Mouse (Mus musculus): ENCODE measurements around the gene Frs3.

Frs3 gene

GRCm38 (mm10) chr17:47691650-47692049, 2.8 kb downstream of the Frs3 start:
- no peak for DNase-seq (ENCODE audit: low read depth, low spot score)

GRCm38 (mm10) chr17:47693671-47694441, 5.0 kb downstream of the Frs3 start:
- no peak for DNase-seq (ENCODE audit: low read depth, low spot score)

- DNase-seq (ENCODE audit: low read depth, low spot score): no peak
Measured at GRCm38 (mm10) chr17:47694442-47694502, 5.4 kb downstream of the Frs3 start, which contains the start of gene Gm21981. TSS of gene Gm21981 (minus strand) at chr17:47694455.

- DNase-seq (ENCODE audit: low read depth, low spot score): peak; percentile 93
Measured at GRCm38 (mm10) chr17:47694503-47695336, 5.9 kb downstream of the Frs3 start, which contains the start of gene Prickle4. TSS of gene Prickle4 (minus strand) at chr17:47694736.

- DNase-seq (ENCODE audit: low read depth, low spot score): no peak
Measured at GRCm38 (mm10) chr17:47695337-47695710, 6.5 kb downstream of the Frs3 start.

GRCm38 (mm10) chr17:47698156-47698555, 9.3 kb downstream of the Frs3 start:
- DNase-seq (ENCODE audit: low read depth, low spot score): no peak

- no peak for DNase-seq (ENCODE audit: low read depth, low spot score)
Measured at GRCm38 (mm10) chr17:47699055-47699454, 10.2 kb downstream of the Frs3 start.

GRCm38 (mm10) chr17:47701793-47702192, 13.0 kb downstream of the Frs3 start:
- DNase-seq (ENCODE audit: low read depth, low spot score): no peak

- no peak for DNase-seq (ENCODE audit: low read depth, low spot score)
Measured at GRCm38 (mm10) chr17:47702548-47703345, 13.9 kb downstream of the Frs3 start.

- DNase-seq (ENCODE audit: low read depth, low spot score): no peak
Measured at GRCm38 (mm10) chr17:47703556-47703955, 14.7 kb downstream of the Frs3 start.

- no peak for DNase-seq (ENCODE audit: low read depth, low spot score)
Measured at GRCm38 (mm10) chr17:47704692-47705091, 15.9 kb downstream of the Frs3 start.

GRCm38 (mm10) chr17:47706196-47706595, 17.4 kb downstream of the Frs3 start:
- no peak for DNase-seq (ENCODE audit: low read depth, low spot score)

GRCm38 (mm10) chr17:47707961-47708360, 19.1 kb downstream of the Frs3 start:
- DNase-seq (ENCODE audit: low read depth, low spot score): no peak

- DNase-seq (ENCODE audit: low read depth, low spot score): no peak
Measured at GRCm38 (mm10) chr17:47708972-47709371, 20.1 kb downstream of the Frs3 start.

- no peak for DNase-seq (ENCODE audit: low read depth, low spot score)
Measured at GRCm38 (mm10) chr17:47710036-47710435, 21.2 kb downstream of the Frs3 start.

GRCm38 (mm10) chr17:47711883-47712282, 23.1 kb downstream of the Frs3 start:
- DNase-seq (ENCODE audit: low read depth, low spot score): no peak

- no peak for DNase-seq (ENCODE audit: low read depth, low spot score)
Measured at GRCm38 (mm10) chr17:47712889-47713571, 24.2 kb downstream of the Frs3 start.

- no peak for DNase-seq (ENCODE audit: low read depth, low spot score)
Measured at GRCm38 (mm10) chr17:47715037-47715436, 26.2 kb downstream of the Frs3 start.

GRCm38 (mm10) chr17:47721183-47721582, 32.4 kb downstream of the Frs3 start:
- no peak for DNase-seq (ENCODE audit: low read depth, low spot score)

- DNase-seq (ENCODE audit: low read depth, low spot score): no peak
Measured at GRCm38 (mm10) chr17:47726566-47726965, 37.7 kb downstream of the Frs3 start, which contains the start of gene Pgc. TSS of gene Pgc (plus strand) at chr17:47726842.

- DNase-seq (ENCODE audit: low read depth, low spot score): no peak
Measured at GRCm38 (mm10) chr17:47730633-47731575, 42.1 kb downstream of the Frs3 start.

Data from retina, adult 2 months (tissue).